Mouse (Mus musculus): ENCODE measurements around the gene Neurod4. TPM values are rescaled to one million over a fixed set of nuclear protein-coding genes. Genes with fewer than 3 reads are reported as not detected.

The Neurod4 gene
- polyA plus RNA-seq (2015; fragmentation: Nextera tagmentation; extraction: Ambion mirVana), result not detected in 2 replicates

- H3K36me3 ChIP-seq (ENCODE audit: control insufficient read depth, insufficient read depth), result no peaks in the 10 kb centered on the region
- WGBS, result 0% methylated on average over 7 of the region's 7 CpGs
- no peak for ATAC-seq
- H3K4me2 ChIP-seq (replicated peaks; ENCODE audit: low read depth), result no peak within 1 kb of the TSS
- H3K9ac ChIP-seq (ENCODE audit: low read depth, low read length), result no peak within 1 kb of the TSS
- TF ChIP-seq CTCF (IDR thresholded peaks at IDR 0.05; ENCODE audit: low read depth), result no peak
- no peak within 1 kb of the TSS for H3K4me3 ChIP-seq (ENCODE audit: low read depth, low read length)
- H3K9me3 ChIP-seq (ENCODE audit: control insufficient read depth), result no peaks in the 10 kb centered on the region
- H3K27me3 ChIP-seq (replicated peaks; ENCODE audit: control insufficient read depth, insufficient read depth, low read length), result no peaks in the 10 kb centered on the region
- no peak within 1 kb of the TSS for H3K27ac ChIP-seq (ENCODE audit: low read depth, low read length)
- no peaks in the 10 kb centered on the region for H3K4me1 ChIP-seq (replicated peaks; ENCODE audit: control insufficient read depth, insufficient read depth, low read length)
These were observed at the start of gene Neurod4 for GRCm38 (mm10) chr10:130280066-130280465. Gene Neurod4 (minus strand): TSS chr10:130280240.

GRCm38 (mm10) chr10:130324243-130324642, 44.2 kb upstream of the Neurod4 start:
- H3K4me2 ChIP-seq (replicated peaks; ENCODE audit: low read depth), result no peak overlapping the region
- 88% methylated on average over 4 of the region's 4 CpGs for WGBS

GRCm38 (mm10) chr10:130322637-130323036, 42.6 kb upstream of the Neurod4 start, which contains the start of gene Tespa1:
Gene Tespa1 (plus strand): TSS chr10:130322870.
- Histone ChIP-seq H3K4me3 (ENCODE audit: low read depth, low read length) (no peak within 1 kb of the TSS), H3K9me3 (ENCODE audit: control insufficient read depth) (no peaks in the 10 kb centered on the region), H3K4me1 (replicated peaks; ENCODE audit: control insufficient read depth, insufficient read depth, low read length) (no peaks in the 10 kb centered on the region), H3K27me3 (replicated peaks; ENCODE audit: control insufficient read depth, insufficient read depth, low read length) (no peaks in the 10 kb centered on the region), H3K4me2 (replicated peaks; ENCODE audit: low read depth) (no peak within 1 kb of the TSS), H3K9ac (ENCODE audit: low read depth, low read length) (no peak within 1 kb of the TSS), H3K36me3 (ENCODE audit: control insufficient read depth, insufficient read depth) (no peaks in the 10 kb centered on the region), H3K27ac (ENCODE audit: low read depth, low read length) (no peak within 1 kb of the TSS)
- 78% methylated on average over 5 of the region's 5 CpGs for WGBS
- ATAC-seq, result no peak
- no peak for TF ChIP-seq CTCF (IDR thresholded peaks at IDR 0.05; ENCODE audit: low read depth)

More at GRCm38 (mm10) chr10:130324243-130324642, 44.2 kb upstream of the Neurod4 start:
- Histone ChIP-seq H3K36me3 (ENCODE audit: control insufficient read depth, insufficient read depth) (no peaks in the 10 kb centered on the region), H3K4me3 (ENCODE audit: low read depth, low read length) (no peak overlapping the region), H3K9me3 (ENCODE audit: control insufficient read depth) (no peaks in the 10 kb centered on the region), H3K27me3 (replicated peaks; ENCODE audit: control insufficient read depth, insufficient read depth, low read length) (no peaks in the 10 kb centered on the region), H3K9ac (ENCODE audit: low read depth, low read length) (no peak overlapping the region), H3K27ac (ENCODE audit: low read depth, low read length) (no peak overlapping the region), H3K4me1 (replicated peaks; ENCODE audit: control insufficient read depth, insufficient read depth, low read length) (no peaks in the 10 kb centered on the region)
- no peak for TF ChIP-seq CTCF (IDR thresholded peaks at IDR 0.05; ENCODE audit: low read depth)
- no peak for ATAC-seq

- H3K27me3 ChIP-seq (replicated peaks; ENCODE audit: control insufficient read depth, insufficient read depth, low read length), result no peaks in the 10 kb centered on the region
- H3K4me1 ChIP-seq (replicated peaks; ENCODE audit: control insufficient read depth, insufficient read depth, low read length), result no peaks in the 10 kb centered on the region
- H3K9ac ChIP-seq (ENCODE audit: low read depth, low read length), result no peak overlapping the region
- no peak for ATAC-seq
- H3K9me3 ChIP-seq (ENCODE audit: control insufficient read depth), result no peaks in the 10 kb centered on the region
- TF ChIP-seq CTCF (IDR thresholded peaks at IDR 0.05; ENCODE audit: low read depth), result no peak
- no peak overlapping the region for H3K4me2 ChIP-seq (replicated peaks; ENCODE audit: low read depth)
- no peak overlapping the region for H3K27ac ChIP-seq (ENCODE audit: low read depth, low read length)
- H3K4me3 ChIP-seq (ENCODE audit: low read depth, low read length), result no peak overlapping the region
- H3K36me3 ChIP-seq (ENCODE audit: control insufficient read depth, insufficient read depth), result no peaks in the 10 kb centered on the region
These were observed 42.0 kb upstream of the Neurod4 start for GRCm38 (mm10) chr10:130322062-130322461.

- Histone ChIP-seq H3K4me1 (replicated peaks; ENCODE audit: control insufficient read depth, insufficient read depth, low read length) (no peaks in the 10 kb centered on the region), H3K36me3 (ENCODE audit: control insufficient read depth, insufficient read depth) (no peaks in the 10 kb centered on the region), H3K27me3 (replicated peaks; ENCODE audit: control insufficient read depth, insufficient read depth, low read length) (no peaks in the 10 kb centered on the region), H3K9me3 (ENCODE audit: control insufficient read depth) (no peaks in the 10 kb centered on the region), H3K4me3 (ENCODE audit: low read depth, low read length) (no peak overlapping the region), H3K4me2 (replicated peaks; ENCODE audit: low read depth) (no peak overlapping the region), H3K9ac (ENCODE audit: low read depth, low read length) (no peak overlapping the region), H3K27ac (ENCODE audit: low read depth, low read length) (no peak overlapping the region)
- no peak for ATAC-seq
- 82% methylated on average over 2 of the region's 2 CpGs for WGBS
- TF ChIP-seq CTCF (IDR thresholded peaks at IDR 0.05; ENCODE audit: low read depth), result no peak
These were observed 40.7 kb upstream of the Neurod4 start for GRCm38 (mm10) chr10:130320715-130321114.

GRCm38 (mm10) chr10:130318720-130319119, 38.7 kb upstream of the Neurod4 start:
- Histone ChIP-seq H3K4me1 (replicated peaks; ENCODE audit: control insufficient read depth, insufficient read depth, low read length) (no peaks in the 10 kb centered on the region), H3K27me3 (replicated peaks; ENCODE audit: control insufficient read depth, insufficient read depth, low read length) (no peaks in the 10 kb centered on the region), H3K9me3 (ENCODE audit: control insufficient read depth) (no peaks in the 10 kb centered on the region), H3K27ac (ENCODE audit: low read depth, low read length) (no peak overlapping the region), H3K4me2 (replicated peaks; ENCODE audit: low read depth) (no peak overlapping the region), H3K4me3 (ENCODE audit: low read depth, low read length) (no peak overlapping the region), H3K9ac (ENCODE audit: low read depth, low read length) (no peak overlapping the region), H3K36me3 (ENCODE audit: control insufficient read depth, insufficient read depth) (no peaks in the 10 kb centered on the region)
- WGBS, result 72% methylated on average over 4 of the region's 4 CpGs
- no peak for TF ChIP-seq CTCF (IDR thresholded peaks at IDR 0.05; ENCODE audit: low read depth)
- ATAC-seq, result no peak

- ATAC-seq, result no peak
- Histone ChIP-seq H3K4me3 (ENCODE audit: low read depth, low read length) (no peak overlapping the region), H3K4me2 (replicated peaks; ENCODE audit: low read depth) (no peak overlapping the region), H3K27me3 (replicated peaks; ENCODE audit: control insufficient read depth, insufficient read depth, low read length) (no peaks in the 10 kb centered on the region), H3K9me3 (ENCODE audit: control insufficient read depth) (no peaks in the 10 kb centered on the region), H3K9ac (ENCODE audit: low read depth, low read length) (no peak overlapping the region), H3K36me3 (ENCODE audit: control insufficient read depth, insufficient read depth) (no peaks in the 10 kb centered on the region), H3K27ac (ENCODE audit: low read depth, low read length) (no peak overlapping the region), H3K4me1 (replicated peaks; ENCODE audit: control insufficient read depth, insufficient read depth, low read length) (no peaks in the 10 kb centered on the region)
- TF ChIP-seq CTCF (IDR thresholded peaks at IDR 0.05; ENCODE audit: low read depth), result no peak
These were observed 35.8 kb upstream of the Neurod4 start for GRCm38 (mm10) chr10:130315846-130316245.
